Mouse (Mus musculus) mouse embryonic stem cell (cell line): ENCODE measurements around the gene Nudcd3.
"Not testable (repeated sequence)": the region's sequence is repeated elsewhere in the genome, so short reads cannot be mapped to it uniquely, and the experiment has no call there.

Experiments used
- in situ Hi-C, 2 experiments: fragments of 300-500 bp; cut with MboI; formaldehyde crosslinking; loops; 1 replicate in 1 of 2; 3 replicates in 1 of 2; pipeline ENCODE4 v1.14.3; 2019 to 2020; ENCODE audit warnings: low sequenced_read_pairs in 2 of 2, low pct_unique_long_range_greater_than_20kb in 1 of 2, mixed read lengths in 1 of 2; ENCODE audit not compliant: unreplicated experiment in 1 of 2

Gene Nudcd3

DNA sequence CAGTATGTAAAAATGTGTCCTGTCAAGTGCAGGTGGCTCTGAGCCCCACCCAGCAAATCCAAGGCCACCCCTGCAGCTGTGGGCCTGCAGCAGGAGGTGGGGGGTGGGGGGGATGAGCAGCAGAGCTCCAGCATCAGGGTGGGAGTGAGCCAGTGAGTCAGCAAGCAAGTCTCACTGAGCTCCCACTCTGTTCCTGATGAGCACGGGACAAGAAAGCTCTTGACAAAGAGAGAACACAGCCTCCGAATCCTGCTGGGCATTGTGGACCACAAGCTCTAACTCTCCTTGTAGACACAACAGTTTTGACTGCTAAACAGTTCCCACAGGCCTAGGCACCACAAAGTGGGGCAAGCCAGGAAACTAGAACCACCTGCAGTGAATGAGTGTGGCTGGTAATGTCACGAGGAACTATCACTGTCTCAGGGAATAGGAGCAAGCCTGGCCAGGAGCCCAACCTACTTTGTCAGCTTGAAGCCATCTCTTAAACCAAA, 46.0 kb downstream of the Nudcd3 start:
- in situ Hi-C loops, result no loop called here

DNA sequence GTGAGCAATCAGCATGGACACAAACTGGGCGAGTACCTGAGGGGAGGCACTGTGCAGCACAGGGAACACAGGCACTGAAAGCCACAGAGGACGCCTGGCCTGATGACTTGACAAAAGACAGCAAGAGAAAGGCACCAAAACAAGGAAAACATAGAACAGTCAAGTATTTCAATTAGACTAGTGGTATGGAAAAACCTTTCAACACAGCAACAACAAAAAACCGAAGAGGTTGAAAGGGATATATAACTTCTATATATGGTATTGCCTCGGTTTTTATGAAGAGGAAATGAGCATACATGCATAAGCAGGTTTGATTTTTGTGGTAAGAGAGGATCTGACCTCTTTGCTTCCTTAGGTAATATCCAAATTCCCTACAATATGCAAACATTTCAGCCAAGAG, 47.4 kb downstream of the Nudcd3 start:
- in situ Hi-C loops, result no loop called here

DNA sequence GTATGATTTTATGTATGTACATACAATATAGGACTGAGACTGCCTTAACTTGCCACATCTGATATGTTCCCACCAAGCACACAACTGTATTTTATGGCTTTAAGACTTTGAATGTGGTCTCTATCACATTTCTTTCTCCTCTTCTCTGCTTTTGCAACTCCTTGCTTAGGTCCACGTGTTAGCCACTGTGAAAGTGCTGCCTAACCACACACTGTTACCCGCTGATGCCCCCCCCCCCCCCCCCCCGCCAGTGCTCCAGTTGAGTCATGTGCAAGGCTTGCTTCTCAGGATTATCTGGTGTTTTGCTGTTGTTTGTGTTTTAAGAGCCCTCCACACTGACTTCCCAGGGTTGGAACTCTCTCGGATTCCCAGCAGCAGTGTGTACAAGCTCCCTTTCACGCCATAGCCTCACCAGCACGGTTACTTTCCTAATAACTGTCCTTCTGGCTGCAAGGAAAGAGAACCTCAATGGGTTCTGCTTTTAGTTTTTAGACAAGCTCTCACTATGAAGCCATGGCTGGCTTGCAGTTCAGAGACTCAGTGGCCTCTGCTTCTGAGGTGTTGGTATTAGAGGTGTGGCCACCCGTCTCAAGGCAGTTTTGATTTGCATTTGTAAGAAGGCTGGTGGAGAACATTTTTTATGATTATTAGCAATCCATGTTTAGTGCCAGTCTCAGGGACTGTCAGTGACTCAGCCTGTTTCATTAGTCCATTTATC, 61.8 kb downstream of the Nudcd3 start:
- in situ Hi-C loops, result no loop called here

DNA sequence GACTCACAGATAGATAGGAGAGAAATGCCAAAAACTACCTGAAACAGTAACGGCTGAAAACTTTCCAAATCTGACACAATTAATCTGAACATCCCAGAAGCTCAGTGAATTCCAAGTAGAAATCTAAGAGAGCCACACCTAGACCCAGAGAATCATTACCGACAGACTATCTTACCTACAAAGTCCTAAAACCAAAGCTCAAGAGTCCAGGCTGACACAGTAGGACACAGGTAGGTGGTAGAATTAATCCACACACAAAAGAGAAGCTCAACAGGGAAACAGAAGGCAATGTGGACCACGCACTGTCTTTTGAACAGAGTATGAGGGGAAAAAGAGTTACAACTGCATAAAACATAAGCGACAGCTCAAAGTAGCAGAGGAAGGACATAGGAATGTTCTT, 67.3 kb downstream of the Nudcd3 start:
- in situ Hi-C loops, result no loop called here

DNA sequence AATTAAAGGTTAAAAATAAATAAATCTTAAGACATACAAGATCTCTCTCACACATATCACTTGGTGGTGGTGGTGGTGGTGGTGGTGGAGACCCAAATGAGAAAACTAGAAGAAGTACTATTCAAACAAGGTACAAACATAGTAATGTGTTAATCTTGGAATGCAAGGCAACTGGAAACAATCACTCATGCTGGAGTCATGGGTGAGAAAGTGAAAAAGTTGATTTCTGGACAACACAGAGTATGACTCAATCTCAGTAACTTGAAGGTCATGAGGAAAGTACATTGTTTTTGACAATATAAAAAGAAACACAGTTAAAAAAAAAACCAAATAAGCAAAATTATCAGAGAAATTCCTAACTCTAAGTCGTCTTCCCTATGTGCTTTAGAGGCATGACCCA, 69.6 kb downstream of the Nudcd3 start:
- in situ Hi-C loops, result no loop called here

DNA sequence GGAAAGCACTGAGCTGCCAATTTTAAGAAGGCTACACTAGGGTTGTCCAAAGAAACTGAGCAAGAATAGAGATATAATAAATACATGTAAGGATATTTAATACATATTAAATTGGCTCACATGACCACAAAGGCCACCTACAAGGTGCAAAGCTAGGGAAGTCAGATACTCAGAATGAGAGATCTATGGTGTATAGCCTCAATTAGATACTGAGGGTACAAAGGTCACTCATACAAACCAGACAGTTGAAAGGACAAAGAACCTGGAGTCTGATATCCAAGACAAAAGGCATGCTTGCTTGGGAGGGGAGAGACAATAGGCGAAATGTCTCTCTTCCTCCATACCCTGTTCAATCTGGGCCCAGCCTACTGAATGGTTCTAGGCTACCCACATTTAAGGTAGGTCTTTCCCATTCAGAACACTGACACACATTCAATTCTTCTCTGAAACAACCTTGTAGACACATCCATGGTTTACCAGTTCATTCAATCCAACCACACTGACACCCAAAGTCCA, 76.6 kb downstream of the Nudcd3 start:
- in situ Hi-C loops, result loop anchor here in 1 of 2 experiments (5.0 kb wide), 1 partner anchor 44 kb away; no protein-coding TSS in a partner anchor

DNA sequence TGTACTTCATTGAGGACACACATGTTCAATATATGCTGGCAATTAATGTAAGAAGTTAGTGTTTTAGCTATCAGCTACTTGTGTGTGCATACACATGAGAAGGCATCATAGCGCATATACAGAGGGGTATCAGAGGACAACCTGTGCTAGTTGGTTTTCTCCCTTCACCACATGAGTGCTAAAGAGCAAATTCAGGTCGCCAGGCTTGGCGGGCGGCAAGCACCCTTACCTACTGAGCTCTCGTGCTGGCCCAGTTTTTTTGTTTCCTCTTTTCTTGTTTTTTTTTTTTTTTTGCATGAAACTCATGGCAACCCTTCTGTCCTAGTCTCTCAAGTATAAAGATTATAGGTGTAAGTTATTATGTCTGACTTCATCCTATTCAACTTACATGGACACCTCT, 77.6 kb downstream of the Nudcd3 start:
- in situ Hi-C loops, result loop anchor here in 1 of 2 experiments (5.0 kb wide), 1 partner anchor 45 kb away; no protein-coding TSS in a partner anchor

DNA sequence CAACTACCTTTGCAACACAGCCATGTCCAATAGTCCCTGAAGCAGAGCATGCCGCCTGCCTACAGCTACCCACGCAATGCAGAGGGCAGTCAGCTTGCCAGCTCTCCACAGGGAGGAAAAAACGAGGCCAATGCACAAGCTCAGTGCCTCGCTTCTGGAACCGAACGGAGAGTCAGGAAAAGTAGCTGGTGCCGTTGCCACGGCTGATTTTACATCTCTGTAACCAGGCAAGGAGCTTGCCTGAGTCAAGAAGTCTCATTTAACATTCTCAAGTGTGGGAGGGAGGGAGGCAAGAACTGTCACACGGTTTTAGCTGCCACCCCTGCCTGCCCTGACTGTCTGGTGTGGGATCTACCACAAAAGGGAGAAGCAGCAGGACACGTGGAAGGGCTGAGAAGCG, 79.6 kb downstream of the Nudcd3 start:
- in situ Hi-C loops, result loop anchor here in 1 of 2 experiments (5.0 kb wide), 1 partner anchor 47 kb away; no protein-coding TSS in a partner anchor

DNA sequence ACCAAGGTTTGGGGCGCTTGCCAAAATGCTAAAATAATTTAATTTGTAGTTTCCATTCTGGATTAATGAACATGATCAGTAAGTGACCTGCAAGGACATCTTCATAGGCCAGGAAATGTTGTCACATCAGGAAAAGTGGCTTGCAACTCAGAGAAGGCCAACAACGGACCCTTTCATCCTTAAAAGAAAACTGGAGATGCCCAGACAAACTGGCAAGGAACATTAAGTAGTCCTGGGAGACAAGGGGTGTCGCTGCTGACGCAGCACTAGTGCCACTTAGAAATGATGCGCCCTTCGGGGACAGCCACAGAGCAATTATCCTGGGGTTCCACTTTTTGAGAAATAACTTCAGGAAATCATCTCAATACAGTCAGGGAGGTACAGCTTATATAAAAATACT, 80.2 kb downstream of the Nudcd3 start:
- in situ Hi-C loops, result loop anchor here in 1 of 2 experiments (5.0 kb wide), 1 partner anchor 47 kb away; no protein-coding TSS in a partner anchor

DNA sequence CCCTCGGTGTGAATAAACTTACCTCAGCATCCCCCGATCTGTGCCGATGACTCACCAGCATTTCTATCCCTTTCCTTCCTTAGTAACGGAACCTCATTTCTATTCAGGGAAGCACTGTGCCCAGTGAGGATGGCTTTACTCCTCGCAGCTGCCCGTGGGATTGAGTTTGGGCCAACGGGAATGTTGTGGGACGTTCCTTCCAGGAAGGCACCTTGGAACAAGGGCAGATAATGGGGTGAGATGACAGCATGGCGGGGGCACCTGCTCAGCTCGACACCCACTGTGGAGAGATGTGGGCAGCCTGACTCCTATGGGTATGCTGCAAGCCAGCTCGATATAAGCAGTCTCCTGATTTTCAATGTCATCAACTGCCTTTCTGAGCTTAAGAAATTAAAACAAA, 80.9 kb downstream of the Nudcd3 start:
- in situ Hi-C loops, result no loop called here

DNA sequence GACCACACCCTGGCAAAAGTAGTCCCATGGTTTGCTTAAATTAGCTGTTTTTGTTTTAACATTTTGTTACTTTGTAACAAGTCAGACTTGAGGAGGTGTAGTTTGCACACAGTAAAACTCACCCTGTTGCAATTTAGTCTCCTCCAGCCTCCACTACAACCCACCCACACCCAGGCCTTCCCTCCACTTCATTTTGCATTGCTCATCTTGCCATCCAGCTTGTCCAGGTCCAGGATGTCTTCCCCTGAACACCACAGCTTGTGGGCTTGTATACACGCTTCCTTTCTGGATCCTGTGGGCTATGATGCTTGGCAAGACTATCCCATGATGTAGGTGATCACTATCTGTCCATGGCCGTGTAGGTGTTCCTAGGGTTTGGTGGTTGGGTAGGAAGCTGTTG, 82.3 kb downstream of the Nudcd3 start:
- in situ Hi-C loops, result no loop called here

DNA sequence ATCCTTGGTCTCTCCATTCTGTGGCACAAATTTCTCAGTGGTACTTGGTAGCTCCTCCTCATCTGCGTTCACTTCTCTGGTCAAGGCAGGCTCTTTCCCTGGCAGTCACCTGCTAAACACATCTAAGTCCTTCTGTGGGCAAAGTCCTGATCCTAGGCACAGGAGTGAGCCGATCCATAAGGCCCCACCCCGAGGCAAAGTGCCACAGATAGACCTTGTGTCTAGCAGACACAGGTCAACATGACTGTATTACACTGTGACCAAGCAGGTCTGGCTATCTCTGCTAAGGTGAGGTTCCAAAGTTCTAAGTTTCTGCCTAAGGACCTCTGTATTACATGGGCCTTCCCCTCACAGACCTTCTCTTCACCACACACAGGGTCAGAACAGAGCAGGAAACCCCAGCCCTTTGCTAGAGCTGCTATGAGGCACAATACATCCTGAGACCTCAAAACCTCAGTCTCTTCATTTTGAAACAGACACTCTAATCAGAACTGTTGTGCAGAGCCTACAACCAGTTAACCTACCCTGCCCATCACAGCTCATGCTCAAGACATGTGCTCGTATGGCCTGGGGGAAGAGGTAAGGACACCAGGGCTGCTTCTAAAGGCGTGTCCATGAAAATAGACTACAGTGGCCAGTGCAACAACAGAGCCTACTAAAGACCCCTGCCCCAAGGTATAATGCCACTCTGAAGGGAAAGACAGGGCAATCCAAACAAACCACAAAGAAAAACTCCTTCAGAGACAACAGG, 88.3 kb downstream of the Nudcd3 start:
- in situ Hi-C loops, result no loop called here

DNA sequence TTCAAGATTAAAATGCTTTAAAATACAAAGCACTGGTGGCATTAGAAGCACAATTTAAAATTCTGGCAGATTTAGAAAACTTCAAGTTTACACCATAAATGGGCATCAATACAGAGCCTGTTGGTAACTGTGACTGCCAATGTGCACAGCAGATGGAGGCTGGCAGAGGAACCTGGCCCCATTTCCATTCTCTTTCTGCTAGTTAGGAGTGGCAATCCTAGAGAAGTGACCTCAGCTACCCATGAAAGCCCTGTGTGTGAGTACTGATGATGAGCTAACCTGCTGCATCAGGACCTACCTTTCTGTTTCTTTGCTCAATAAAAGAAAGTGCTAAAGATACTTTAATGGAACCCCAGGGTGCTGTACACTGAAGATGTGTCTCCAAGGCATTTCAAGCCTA, 90.2 kb downstream of the Nudcd3 start:
- in situ Hi-C loops, result no loop called here

DNA sequence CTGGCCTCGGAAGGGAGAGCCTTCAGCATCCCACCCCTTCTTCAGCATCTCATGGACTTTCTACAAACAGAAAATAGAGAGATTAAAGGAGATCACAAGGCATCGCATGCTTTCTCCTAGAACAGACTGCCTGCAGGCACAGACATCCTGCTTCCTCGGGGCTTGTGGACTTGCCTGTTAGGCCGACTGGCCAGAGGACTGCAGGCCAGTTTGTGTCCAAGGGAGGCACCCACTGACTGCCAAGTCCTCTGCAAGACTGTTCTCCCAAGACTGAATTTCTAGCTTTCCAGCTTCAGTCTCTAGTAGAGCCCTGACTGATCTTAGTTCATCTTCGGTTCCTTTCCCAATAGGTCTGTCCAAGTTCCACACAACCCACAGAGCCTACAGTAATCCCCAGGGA, 91.9 kb downstream of the Nudcd3 start:
- in situ Hi-C loops, result no loop called here

DNA sequence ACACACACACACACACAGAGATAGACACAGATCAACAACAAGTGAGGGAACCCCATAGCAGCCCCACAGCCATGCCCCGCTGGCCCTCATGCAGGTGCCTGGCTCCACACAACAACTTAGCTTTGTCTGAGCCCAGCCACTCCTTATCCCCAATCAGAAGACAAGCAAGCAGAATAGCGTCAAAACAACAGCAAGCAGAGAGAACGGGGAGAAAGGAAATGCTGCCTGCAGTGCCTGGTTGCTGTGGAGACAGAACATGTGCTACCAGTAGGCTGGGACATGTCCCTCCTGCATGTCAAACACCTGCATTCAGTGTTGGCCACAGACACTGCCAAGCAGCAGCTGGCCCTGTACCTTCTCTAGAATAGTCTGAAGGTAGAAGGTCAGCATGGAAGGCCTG, 92.5 kb downstream of the Nudcd3 start:
- in situ Hi-C loops, result no loop called here

DNA sequence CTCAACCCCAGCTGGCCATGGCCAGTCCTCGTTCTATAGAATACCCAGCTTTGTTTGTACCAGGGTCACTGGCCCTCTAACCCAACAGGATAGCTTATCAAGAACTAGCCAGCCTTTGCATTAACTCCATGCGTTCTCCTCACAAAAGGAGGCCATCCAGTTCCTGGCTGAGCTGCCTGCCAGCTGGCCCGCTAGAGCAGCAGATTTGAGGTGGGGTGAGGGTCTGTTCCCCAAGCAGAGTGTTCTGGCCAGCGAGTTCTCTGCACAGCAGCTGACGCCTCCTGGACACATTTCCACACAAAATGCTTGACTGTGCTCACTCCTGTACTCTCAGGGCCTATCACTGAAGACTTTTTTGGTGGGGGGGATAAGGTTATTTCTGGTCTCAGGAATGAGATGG, 95.5 kb downstream of the Nudcd3 start:
- in situ Hi-C loops, result no loop called here

DNA sequence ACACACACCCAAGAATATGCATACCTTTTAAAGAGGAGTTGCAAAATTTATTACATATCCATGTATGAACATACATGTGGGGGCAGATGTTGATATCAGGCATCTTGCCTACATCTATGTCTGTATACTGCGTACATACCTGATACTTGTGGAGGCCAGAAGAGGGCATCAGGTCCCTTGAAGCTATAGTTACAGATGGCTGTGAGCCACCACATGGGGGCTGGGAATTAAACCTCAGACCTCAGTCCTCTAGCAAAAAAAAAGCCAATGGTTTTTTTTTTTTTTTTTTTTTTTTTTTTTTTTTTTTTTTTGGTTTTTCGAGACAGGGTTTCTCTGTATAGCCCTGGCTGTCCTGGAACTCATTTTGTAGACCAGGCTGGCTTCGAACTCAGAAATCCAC, 103.6 kb downstream of the Nudcd3 start:
- in situ Hi-C loops, result not testable (repeated sequence)

DNA sequence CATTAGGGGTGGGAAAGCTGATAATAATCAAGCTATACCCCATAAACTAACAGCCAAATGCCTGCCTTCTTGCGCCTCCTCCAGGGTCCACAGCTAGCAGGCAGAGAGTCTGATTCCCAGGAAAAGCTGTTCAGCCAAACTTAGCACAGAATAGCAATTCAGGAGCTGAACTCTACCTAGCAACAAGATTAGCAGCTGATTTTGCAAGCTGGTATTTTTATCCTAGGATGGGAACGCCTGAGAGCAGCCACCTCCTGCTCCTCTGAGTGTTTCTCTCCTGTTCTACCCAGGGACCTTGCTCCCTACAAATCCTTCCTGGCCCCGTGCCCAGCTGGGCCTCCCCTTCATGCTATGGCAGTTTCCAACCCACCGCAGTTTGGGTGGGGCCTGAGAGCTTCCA, 113.2 kb downstream of the Nudcd3 start:
- in situ Hi-C loops, result no loop called here

DNA sequence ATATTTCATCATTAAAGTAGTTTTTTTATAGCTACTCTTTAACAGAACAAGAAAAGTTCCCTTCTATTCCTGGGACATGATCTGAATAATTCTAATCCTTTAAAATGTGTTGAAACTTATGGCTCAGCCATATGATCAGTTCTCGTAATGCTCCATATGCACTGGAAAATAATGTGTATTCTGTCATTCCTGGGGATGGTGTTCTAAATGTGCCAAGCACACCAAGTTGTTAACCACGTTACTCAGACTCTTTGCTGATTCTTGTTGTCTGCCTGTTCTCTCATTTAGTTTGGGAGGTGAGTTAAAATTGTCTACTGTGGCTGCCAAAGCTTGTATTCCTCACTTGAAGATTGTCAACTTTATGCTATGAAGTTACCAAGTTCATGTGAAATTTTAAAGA, 121.5 kb downstream of the Nudcd3 start:
- in situ Hi-C loops, result no loop called here
